Mouse (Mus musculus): ENCODE measurements around the gene Cyp17a1.

Cyp17a1 gene

GRCm38 (mm10) chr19:46672766-46673418 lies at the start of gene Cyp17a1:
Gene Cyp17a1, minus strand, starts transcription at chr19:46673172.
- no peak for DNase-seq

- no peak for DNase-seq
These were observed 45.2 kb upstream of the Cyp17a1 start for GRCm38 (mm10) chr19:46718150-46718549.

- no peak for DNase-seq
These were observed 42.0 kb upstream of the Cyp17a1 start for GRCm38 (mm10) chr19:46715016-46715415.

- DNase-seq, result no peak
These were observed 41.3 kb upstream of the Cyp17a1 start for GRCm38 (mm10) chr19:46714234-46714633.

GRCm38 (mm10) chr19:46710614-46711013 lies 37.6 kb upstream of the Cyp17a1 start:
- no peak for DNase-seq

- peak; percentile 90 to 94 for DNase-seq
These were observed 34.6 kb upstream of the Cyp17a1 start, which contains the start of gene As3mt for GRCm38 (mm10) chr19:46707296-46708151. Gene As3mt, plus strand, starts transcription at chr19:46707458.

GRCm38 (mm10) chr19:46706540-46707295 lies 33.7 kb upstream of the Cyp17a1 start:
- peak; percentile 19 to 64 for DNase-seq

GRCm38 (mm10) chr19:46705779-46706495 lies 33.0 kb upstream of the Cyp17a1 start:
- DNase-seq, result no peak

GRCm38 (mm10) chr19:46701156-46701555 lies 28.2 kb upstream of the Cyp17a1 start:
- peak; percentile 60 to 79 for DNase-seq

GRCm38 (mm10) chr19:46699011-46699481 lies 26.1 kb upstream of the Cyp17a1 start:
- DNase-seq, result no peak

- DNase-seq, result no peak
These were observed 25.0 kb upstream of the Cyp17a1 start for GRCm38 (mm10) chr19:46697840-46698517.

- no peak for DNase-seq
These were observed 24.0 kb upstream of the Cyp17a1 start for GRCm38 (mm10) chr19:46696943-46697342.

- DNase-seq, result no peak
These were observed 23.5 kb upstream of the Cyp17a1 start for GRCm38 (mm10) chr19:46696482-46696881.

GRCm38 (mm10) chr19:46693146-46693545 lies 20.2 kb upstream of the Cyp17a1 start:
- DNase-seq, result no peak

- DNase-seq, result no peak
These were observed 18.1 kb upstream of the Cyp17a1 start for GRCm38 (mm10) chr19:46691078-46691477.

- DNase-seq, result no peak
These were observed 17.4 kb upstream of the Cyp17a1 start for GRCm38 (mm10) chr19:46690387-46690786.

GRCm38 (mm10) chr19:46689460-46690372 lies 16.7 kb upstream of the Cyp17a1 start, which contains the start of gene Borcs7:
Gene Borcs7, plus strand, starts transcription at chr19:46689906.
- peak; percentile 88 to 95 for DNase-seq

GRCm38 (mm10) chr19:46679720-46680383 lies 6.9 kb upstream of the Cyp17a1 start:
- DNase-seq, result no peak

- DNase-seq, result no peak
These were observed 2.7 kb upstream of the Cyp17a1 start for GRCm38 (mm10) chr19:46675641-46676040.

- DNase-seq, result peak; percentile 67 to 71
These were observed 2.3 kb downstream of the Cyp17a1 start for GRCm38 (mm10) chr19:46670691-46671090.
